Mouse (Mus musculus) ES-E14 (cell line): Measurements from ENCODE around the gene Vat1. TPM values are rescaled to one million over a fixed set of nuclear protein-coding genes. Genes with fewer than 3 reads are reported as not detected.
"Not testable (repeated sequence)": the region's sequence is repeated elsewhere in the genome, so short reads cannot be mapped to it uniquely, and the experiment has no call there.

Experiments used
- DNase-seq: peaks from one replicate; pipeline ENCODE4 v3.0.0-alpha.2; 2013; ENCODE audit warnings: low read depth, low spot score
- H3K27ac ChIP-seq: 2 replicates; pipeline ENCODE4 v1.5.1; 2012; ENCODE audit warnings: low read depth, mild to moderate bottlenecking, low read length, moderate library complexity, mixed read lengths; ENCODE audit not compliant: poor library complexity, insufficient read depth, severe bottlenecking
- H3K36me3 ChIP-seq: 2 replicates; pipeline ENCODE4 v1.6.1; 2012; ENCODE audit warnings: mild to moderate bottlenecking, low read length, moderate library complexity, mixed read lengths; ENCODE audit not compliant: control insufficient read depth, poor library complexity, insufficient read depth, severe bottlenecking
- H3K4me1 ChIP-seq, 2 experiments: fragments of 150-350 bp in 1 of 2; sonication (generic) in 1 of 2; 2 replicates each; pipeline ENCODE4 v1.6.1; 2012; ENCODE audit warnings: low read length in 2 of 2, mild to moderate bottlenecking in 1 of 2, mixed read lengths in 1 of 2; ENCODE audit not compliant: control insufficient read depth in 2 of 2, insufficient read depth in 2 of 2, poor library complexity in 1 of 2
- H3K4me3 ChIP-seq, 2 experiments: fragments of 150-350 bp in 1 of 2; sonication (generic) in 1 of 2; 2 replicates each; pipeline ENCODE4 v1.5.1; 2012; ENCODE audit warnings: low read length in 2 of 2, low read depth in 1 of 2, mild to moderate bottlenecking in 1 of 2, mixed read lengths in 1 of 2; ENCODE audit not compliant: insufficient read depth in 1 of 2, poor library complexity in 1 of 2, severe bottlenecking in 1 of 2
- H3K9ac ChIP-seq: 2 replicates; pipeline ENCODE4 v1.6.1; 2012; ENCODE audit warnings: low read depth, mild to moderate bottlenecking, low read length, mixed read lengths; ENCODE audit not compliant: poor library complexity, insufficient read depth, severe bottlenecking
- H3K9me3 ChIP-seq: fragments of 150-350 bp; sonication (generic); 2 replicates; pipeline ENCODE4 v1.6.1; 2012; ENCODE audit warnings: low read depth, mild to moderate bottlenecking, low read length; ENCODE audit not compliant: control insufficient read depth, insufficient read depth
- CHD2 ChIP-seq: IDR thresholded peaks from 2 replicates; pipeline ENCODE4 v1.6.1; 2014; ENCODE audit warnings: mild to moderate bottlenecking, low read depth, low read length, inconsistent platforms
- HCFC1 ChIP-seq: IDR thresholded peaks from 2 replicates; pipeline ENCODE4 v1.6.1; 2012; ENCODE audit warnings: low read length, inconsistent platforms, borderline replicate concordance; ENCODE audit not compliant: insufficient read depth
- MAFK ChIP-seq: IDR thresholded peaks from 2 replicates; pipeline ENCODE4 v1.6.1; 2014; ENCODE audit warnings: mild to moderate bottlenecking, low read depth, low read length, inconsistent platforms; ENCODE audit not compliant: insufficient read depth
- ZC3H11A ChIP-seq: IDR thresholded peaks from 2 replicates; pipeline ENCODE4 v1.6.1; 2012; ENCODE audit warnings: low read depth, mild to moderate bottlenecking, inconsistent platforms, low read length, borderline replicate concordance
- ZNF384 ChIP-seq: IDR thresholded peaks from 2 replicates; pipeline ENCODE4 v1.6.1; 2012; ENCODE audit warnings: low read depth, low read length, inconsistent platforms
- in situ Hi-C, 2 experiments: fragments of 600-800 bp; cut with MboI; formaldehyde crosslinking; loops; one replicate each; pipeline ENCODE4 v1.15.1; 2025; ENCODE audit warnings: low sequenced_read_pairs in 2 of 2, inconsistent platforms in 1 of 2; ENCODE audit not compliant: unreplicated experiment in 2 of 2
- total RNA-seq: library from RNA; depleted of rRNA; stranded (reverse); fragments of 300-350 nt; gene quantifications from 2 replicates; pipeline ENCODE4 v1.2.3, GENCODE M21; 2012

Gene Vat1
- total RNA-seq, 1 experiment: 57.5 TPM

- in situ Hi-C loops: no loop called here
- no peak overlapping the region for H3K27ac ChIP-seq
- no peak overlapping the region; the same call in 1 of the 2 replicates for H3K9ac ChIP-seq
- no peak for DNase-seq
- no peaks in the 10 kb centered on the region for H3K9me3 ChIP-seq
- H3K4me1 ChIP-seq: peaks cover 6 to 13% of the 10 kb centered on the region in 2 experiments; a peak in 3 of 4 replicates
- H3K36me3 ChIP-seq: peaks cover 15% of the 10 kb centered on the region
- no peak overlapping the region for H3K4me3 ChIP-seq
- TF ChIP-seq ZNF384 (no peak), MAFK (no peak), CHD2 (no peak), HCFC1 (no peak), ZC3H11A (no peak)
These were observed 17.1 kb downstream of the Vat1 start for GRCm38 (mm10) chr11:101448899-101449298.

- DNase-seq: no peak
- in situ Hi-C loops: no loop called here
- Histone ChIP-seq H3K9ac (peak within 1 kb of the TSS; percentile 46; the same call in 1 of the 2 replicates), H3K9me3 (no peaks in the 10 kb centered on the region), H3K27ac (no peak within 1 kb of the TSS), H3K4me3 (peak within 1 kb of the TSS in 1 of 2 experiments; percentile 36; a peak in 2 of 4 replicates), H3K36me3 (peaks cover 21% of the 10 kb centered on the region), H3K4me1 (peaks cover 6 to 13% of the 10 kb centered on the region in 2 experiments; a peak in 3 of 4 replicates)
- TF ChIP-seq ZNF384 (no peak), HCFC1 (no peak), CHD2 (no peak), MAFK (no peak), ZC3H11A (no peak)
These were observed 17.7 kb downstream of the Vat1 start, which contains the start of gene Ifi35 for GRCm38 (mm10) chr11:101448274-101448746. Ifi35 (plus strand) TSS chr11:101448407.

DNA sequence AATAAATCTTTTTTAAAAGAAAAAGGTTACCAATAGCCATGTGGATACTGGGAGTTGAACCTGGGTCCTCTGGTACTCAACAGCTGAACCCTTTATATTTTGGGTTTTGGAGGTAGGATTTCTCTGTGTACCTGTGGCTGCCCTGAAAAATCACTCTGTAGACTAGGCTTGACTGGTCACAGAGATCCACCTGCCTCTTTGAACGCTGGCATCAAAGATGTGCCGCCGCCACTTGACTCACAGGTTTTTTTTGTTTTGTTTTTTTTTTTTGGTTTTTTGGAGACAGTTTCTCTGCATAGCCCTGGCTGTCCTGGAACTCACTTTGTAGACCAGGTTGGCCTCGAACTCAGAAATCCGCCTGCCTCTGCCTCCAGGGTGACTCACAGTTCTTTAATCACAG is 18.2 kb downstream of the Vat1 start:
- Histone ChIP-seq H3K36me3 (peaks cover 25% of the 10 kb centered on the region), H3K9ac (no peak overlapping the region), H3K4me3 (no peak overlapping the region), H3K4me1 (peaks cover 6 to 13% of the 10 kb centered on the region in 2 experiments; a peak in 3 of 4 replicates), H3K9me3 (no peaks in the 10 kb centered on the region), H3K27ac (no peak overlapping the region)
- no peak for TF ChIP-seq CHD2
- no peak for TF ChIP-seq ZC3H11A
- no peak for TF ChIP-seq ZNF384
- TF ChIP-seq HCFC1: no peak
- no peak for TF ChIP-seq MAFK
- DNase-seq: no peak
- in situ Hi-C loops: no loop called here

GRCm38 (mm10) chr11:101446860-101447259 is 19.2 kb downstream of the Vat1 start:
- H3K27ac ChIP-seq, H3K4me3 ChIP-seq, in situ Hi-C loops, DNase-seq, H3K9ac ChIP-seq, H3K9me3 ChIP-seq: not testable (repeated sequence)
- 0 out of 2 replicates have a peak, but pooled peaks have one; percentile 62 for TF ChIP-seq ZNF384
- peaks cover 6 to 11% of the 10 kb centered on the region in 2 experiments; a peak in 3 of 4 replicates for H3K4me1 ChIP-seq
- H3K36me3 ChIP-seq: peaks cover 25% of the 10 kb centered on the region

GRCm38 (mm10) chr11:101446319-101446718 is 19.7 kb downstream of the Vat1 start:
- 0 out of 2 replicates have a peak overlapping the region, but pooled peaks have one; percentile 23 for H3K27ac ChIP-seq
- H3K36me3 ChIP-seq: peaks cover 25% of the 10 kb centered on the region
- H3K4me3 ChIP-seq: no peak overlapping the region
- no peaks in the 10 kb centered on the region for H3K9me3 ChIP-seq
- no peak for DNase-seq
- in situ Hi-C loops: no loop called here
- peaks cover 3 to 8% of the 10 kb centered on the region in 2 experiments; a peak in 2 of 4 replicates for H3K4me1 ChIP-seq
- H3K9ac ChIP-seq: no peak overlapping the region
- TF ChIP-seq MAFK: no peak
- peak; percentile 52; the same call in 1 of the 2 replicates for TF ChIP-seq CHD2
